Mouse (Mus musculus): ENCODE measurements around the gene Top1.

DNA sequence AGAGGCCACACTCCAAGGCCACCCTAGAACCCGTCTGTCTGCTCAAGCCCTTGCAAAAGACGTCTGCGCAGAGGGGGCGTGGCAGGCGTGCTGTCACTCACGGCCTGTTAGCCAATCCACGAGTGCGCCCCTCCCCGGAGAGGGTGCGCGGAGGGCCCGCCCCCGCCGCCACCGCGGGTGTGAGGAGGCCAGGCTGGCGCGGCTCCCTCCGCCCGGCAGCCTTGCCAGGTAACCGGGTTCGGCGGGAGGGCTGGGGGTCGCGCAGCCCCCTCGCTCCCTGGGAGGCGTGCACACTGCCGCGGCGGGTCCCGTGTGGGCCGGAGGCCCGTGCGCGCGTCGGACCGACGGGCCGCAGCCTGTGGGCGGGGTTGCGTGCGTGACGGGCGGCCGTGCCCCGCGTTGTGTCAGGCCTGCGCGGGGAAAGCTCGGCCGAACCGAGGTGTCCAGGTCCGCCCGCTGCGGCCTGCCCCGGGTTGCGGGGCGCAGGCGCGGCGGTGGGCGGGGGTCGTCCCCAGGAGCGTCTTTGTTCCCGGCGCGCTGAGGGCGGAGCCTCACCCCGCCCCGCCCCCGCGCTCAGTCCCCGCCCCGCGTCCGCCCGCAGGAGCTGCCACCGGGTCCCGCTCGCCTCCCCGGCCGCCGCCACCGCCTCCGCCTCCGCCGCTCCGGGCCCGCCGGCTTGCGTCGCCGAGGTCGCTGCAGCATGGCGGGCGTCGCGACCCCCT lies 85.6 kb downstream of the Top1 start, which contains the start of gene Plcg1:
- TF ChIP-seq GATA1 (IDR thresholded peaks at IDR 0.05; ENCODE audit: low read length) (no peak), TAL1 (IDR thresholded peaks at IDR 0.05; ENCODE audit: low read length) (no peak)

Data from erythroblast, embryonic 14.5 days (primary cell).